Mouse (Mus musculus) megakaryocyte-erythroid progenitor cell, adult 5-6 weeks (primary cell): ENCODE measurements at regions not wholly inside any gene's neighbourhood (a gene's known extent, or its start where the extent isn't known, plus 50 kb on each side); places are given as distances from the start of the nearest gene placed in this dataset.

ENCODE experiments used
- ATAC-seq: replicated peaks from 2 replicates; pipeline ENCODE4 v1.8.0; 2016; ENCODE audit warnings: mild to moderate bottlenecking, inconsistent platforms; ENCODE audit not compliant: severe bottlenecking, poor library complexity, low FRiP score, low TSS enrichment

GRCm38 (mm10) chr4:124199884-124200844 is 282.3 kb upstream of the 4930535I16Rik start:
- ATAC-seq, result no peak

- no peak for ATAC-seq
Measured at GRCm38 (mm10) chr4:124198832-124199231, 281.0 kb upstream of the 4930535I16Rik start.

- ATAC-seq, result no peak
Measured at GRCm38 (mm10) chr4:124196711-124197110, 278.9 kb upstream of the 4930535I16Rik start.

GRCm38 (mm10) chr4:124193059-124193721 is 275.4 kb upstream of the 4930535I16Rik start:
- no peak for ATAC-seq

- no peak for ATAC-seq
Measured at GRCm38 (mm10) chr4:124190775-124191174, 273.0 kb upstream of the 4930535I16Rik start.

GRCm38 (mm10) chr4:124189993-124190385 is 272.2 kb upstream of the 4930535I16Rik start:
- ATAC-seq, result no peak

GRCm38 (mm10) chr4:124189352-124189992 is 271.6 kb upstream of the 4930535I16Rik start:
- ATAC-seq, result no peak

GRCm38 (mm10) chr4:124187108-124187507 is 269.3 kb upstream of the 4930535I16Rik start:
- no peak for ATAC-seq

GRCm38 (mm10) chr4:124181335-124181734 is 263.5 kb upstream of the 4930535I16Rik start:
- ATAC-seq, result no peak

GRCm38 (mm10) chr4:124178401-124179018 is 260.7 kb upstream of the 4930535I16Rik start:
- no peak for ATAC-seq

- ATAC-seq, result no peak
Measured at GRCm38 (mm10) chr4:124175531-124175930, 257.7 kb upstream of the 4930535I16Rik start.

- ATAC-seq, result peak; percentile 70
Measured at GRCm38 (mm10) chr4:124154627-124155026, 236.8 kb upstream of the 4930535I16Rik start.

- ATAC-seq, result no peak
Measured at GRCm38 (mm10) chr4:124149771-124150451, 232.1 kb upstream of the 4930535I16Rik start.

GRCm38 (mm10) chr4:124149037-124149436 is 231.2 kb upstream of the 4930535I16Rik start:
- ATAC-seq, result no peak

- ATAC-seq, result no peak
Measured at GRCm38 (mm10) chr4:124147276-124147675, 229.5 kb upstream of the 4930535I16Rik start.

- no peak for ATAC-seq
Measured at GRCm38 (mm10) chr4:124146135-124146534, 228.3 kb upstream of the 4930535I16Rik start.

GRCm38 (mm10) chr4:124143630-124144029 is 225.8 kb upstream of the 4930535I16Rik start:
- no peak for ATAC-seq

- ATAC-seq, result no peak
Measured at GRCm38 (mm10) chr4:124143226-124143625, 225.4 kb upstream of the 4930535I16Rik start.

- peak; percentile 65; the same call in 1 of the 2 replicates for ATAC-seq
Measured at GRCm38 (mm10) chr4:124142083-124142482, 224.3 kb upstream of the 4930535I16Rik start.
